Mouse (Mus musculus) testis, postnatal 14 days (tissue): ENCODE data around the gene Tbc1d19.

Source experiments
- DNase-seq: peaks from one replicate; pipeline ENCODE4 v3.0.0; 2021; ENCODE audit warnings: low spot score

The Tbc1d19 gene

GRCm38 (mm10) chr5:53809115-53809991 lies at the start of gene Tbc1d19:
Gene Tbc1d19, plus strand, starts transcription at chr5:53809606.
- peak; percentile 90 for DNase-seq

- no peak for DNase-seq
These were observed 49.5 kb upstream of the Tbc1d19 start for GRCm38 (mm10) chr5:53759912-53760311.

GRCm38 (mm10) chr5:53760914-53761313 lies 48.5 kb upstream of the Tbc1d19 start:
- no peak for DNase-seq

- no peak for DNase-seq
These were observed 48.1 kb upstream of the Tbc1d19 start for GRCm38 (mm10) chr5:53761346-53761745.

- DNase-seq: no peak
These were observed 24.4 kb upstream of the Tbc1d19 start for GRCm38 (mm10) chr5:53784818-53785520.

- DNase-seq: no peak
These were observed 8.0 kb upstream of the Tbc1d19 start for GRCm38 (mm10) chr5:53801379-53801778.

GRCm38 (mm10) chr5:53819711-53820110 lies 10.3 kb downstream of the Tbc1d19 start:
- no peak for DNase-seq

- no peak for DNase-seq
These were observed 16.5 kb downstream of the Tbc1d19 start for GRCm38 (mm10) chr5:53825886-53826285.

GRCm38 (mm10) chr5:53834489-53834888 lies 25.1 kb downstream of the Tbc1d19 start:
- no peak for DNase-seq

GRCm38 (mm10) chr5:53841256-53841655 lies 31.9 kb downstream of the Tbc1d19 start:
- no peak for DNase-seq

GRCm38 (mm10) chr5:53848294-53848942 lies 39.0 kb downstream of the Tbc1d19 start:
- no peak for DNase-seq

- no peak for DNase-seq
These were observed 43.2 kb downstream of the Tbc1d19 start for GRCm38 (mm10) chr5:53852574-53852973.

GRCm38 (mm10) chr5:53854561-53854960 lies 45.2 kb downstream of the Tbc1d19 start:
- DNase-seq: no peak

- DNase-seq: no peak
These were observed 46.6 kb downstream of the Tbc1d19 start for GRCm38 (mm10) chr5:53856011-53856410.

- no peak for DNase-seq
These were observed 55.7 kb downstream of the Tbc1d19 start for GRCm38 (mm10) chr5:53865146-53865545.

GRCm38 (mm10) chr5:53865991-53866390 lies 56.6 kb downstream of the Tbc1d19 start:
- DNase-seq: no peak

GRCm38 (mm10) chr5:53871665-53872312 lies 62.4 kb downstream of the Tbc1d19 start:
- DNase-seq: peak; percentile 8

- no peak for DNase-seq
These were observed 65.6 kb downstream of the Tbc1d19 start for GRCm38 (mm10) chr5:53874966-53875365.

- DNase-seq: no peak
These were observed 71.3 kb downstream of the Tbc1d19 start for GRCm38 (mm10) chr5:53880724-53881123.

- no peak for DNase-seq
These were observed 72.1 kb downstream of the Tbc1d19 start for GRCm38 (mm10) chr5:53881381-53881990.

- no peak for DNase-seq
These were observed 92.0 kb downstream of the Tbc1d19 start for GRCm38 (mm10) chr5:53901406-53901805.

- no peak for DNase-seq
These were observed 93.4 kb downstream of the Tbc1d19 start for GRCm38 (mm10) chr5:53902757-53903156.
